Mouse (Mus musculus): ENCODE measurements around the gene Pttg1. TPM values are rescaled to one million over a fixed set of nuclear protein-coding genes. Genes with fewer than 3 reads are reported as not detected.

Pttg1 gene
- 66.8 and 66.9 TPM in 2 replicates for polyA plus RNA-seq (2015; fragmentation: Nextera tagmentation; extraction: Ambion mirVana)

DNA sequence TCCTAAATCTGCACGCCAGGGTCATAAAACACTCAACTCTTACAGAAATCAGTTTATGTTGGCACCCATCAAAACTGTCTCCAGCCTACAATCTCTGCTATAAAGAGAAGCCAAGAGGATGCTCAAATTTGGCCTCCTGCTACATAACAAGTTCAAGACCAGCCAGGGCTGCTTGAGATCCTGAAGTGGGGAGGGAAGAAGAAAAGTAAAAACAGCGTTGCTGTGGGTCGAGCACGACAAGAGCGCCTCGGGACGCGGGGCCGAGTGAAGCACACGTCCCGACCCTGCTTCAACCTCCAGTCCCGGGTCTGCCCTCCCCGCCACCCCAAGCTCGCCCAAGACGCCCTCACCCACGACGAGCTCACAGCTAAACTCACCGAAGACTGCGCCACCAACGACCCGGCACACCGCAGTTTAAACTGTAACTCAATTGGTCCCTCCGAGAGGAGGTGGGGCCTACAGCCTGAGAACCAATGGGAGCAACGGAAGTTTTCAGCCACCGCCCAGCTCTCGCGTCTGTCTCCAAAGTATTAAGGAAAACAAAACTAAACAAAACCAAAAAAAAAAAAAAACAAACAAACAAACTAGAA, at the start of gene Pttg1:
Pttg1 (minus strand) TSS at position 428 of the 590 bp plus-strand sequence.
- WGBS, result 3% methylated on average over 27 of the region's 27 CpGs
- H3K9me3 ChIP-seq (ENCODE audit: control insufficient read depth, low read length), result no peaks in the 10 kb centered on the region
- no peaks in the 10 kb centered on the region for H3K36me3 ChIP-seq (ENCODE audit: control insufficient read depth, insufficient read depth, low read length)
- H3K9ac ChIP-seq (ENCODE audit: low read length), result peak within 1 kb of the TSS; percentile 45
- ATAC-seq (ENCODE audit: low FRiP score, low TSS enrichment) (peak; percentile 97), DNase-seq (ENCODE audit: low spot score) (peak; percentile 85)
- TF ChIP-seq EP300 (optimal IDR thresholded peaks at IDR 0.05) (no peak), CTCF (IDR thresholded peaks at IDR 0.05; ENCODE audit: low read depth) (no peak)
- H3K27me3 ChIP-seq (ENCODE audit: control insufficient read depth, insufficient read depth, low read length), result no peaks in the 10 kb centered on the region
- peak within 1 kb of the TSS; percentile 44 for H3K4me2 ChIP-seq (replicated peaks; ENCODE audit: low read depth)
- H3K4me1 ChIP-seq (replicated peaks; ENCODE audit: control insufficient read depth, insufficient read depth), result 0 out of 2 replicates have a peak, but pooled peaks cover 2% of the 10 kb centered on the region
- H3K27ac ChIP-seq (replicated peaks), result peak within 1 kb of the TSS; percentile 63; the same call in 1 of the 2 replicates
- H3K4me3 ChIP-seq (ENCODE audit: low read depth, low read length), result peak within 1 kb of the TSS; percentile 48

DNA sequence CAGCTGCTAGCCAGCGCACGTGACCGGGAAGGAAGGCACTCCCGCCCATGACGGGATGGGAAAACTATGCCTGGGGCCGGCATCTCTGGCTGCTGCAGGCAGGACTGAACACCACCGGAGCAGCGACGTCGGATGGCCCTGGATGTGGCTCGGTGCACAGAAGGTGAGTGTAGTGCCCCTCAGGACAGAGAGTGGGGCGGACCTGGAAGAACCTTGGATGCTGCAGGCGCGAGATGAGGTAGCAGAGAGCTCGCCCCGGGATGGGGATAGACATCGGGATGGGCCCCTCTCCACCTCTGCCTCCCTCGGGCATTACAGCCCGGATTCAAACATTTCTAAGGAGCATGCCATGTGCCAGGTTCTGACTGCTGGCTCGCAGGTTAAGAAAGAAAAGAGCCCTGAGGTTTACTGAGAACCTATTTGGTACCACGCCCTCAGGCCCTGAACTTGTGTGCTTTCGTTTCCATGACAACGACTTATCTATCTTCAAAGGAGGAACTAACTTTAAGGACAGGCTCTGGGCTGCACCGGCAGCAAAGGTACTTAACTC, 48.2 kb upstream of the Pttg1 start, which contains the start of gene C1qtnf2:
C1qtnf2 (plus strand) TSS at position 52 of the 550 bp plus-strand sequence.
- no peaks in the 10 kb centered on the region for H3K9me3 ChIP-seq (ENCODE audit: control insufficient read depth, low read length)
- DNase-seq (ENCODE audit: low spot score), result peak; percentile 48
- peak within 1 kb of the TSS; percentile 24; the same call in 1 of the 2 replicates for H3K27ac ChIP-seq (replicated peaks)

DNA sequence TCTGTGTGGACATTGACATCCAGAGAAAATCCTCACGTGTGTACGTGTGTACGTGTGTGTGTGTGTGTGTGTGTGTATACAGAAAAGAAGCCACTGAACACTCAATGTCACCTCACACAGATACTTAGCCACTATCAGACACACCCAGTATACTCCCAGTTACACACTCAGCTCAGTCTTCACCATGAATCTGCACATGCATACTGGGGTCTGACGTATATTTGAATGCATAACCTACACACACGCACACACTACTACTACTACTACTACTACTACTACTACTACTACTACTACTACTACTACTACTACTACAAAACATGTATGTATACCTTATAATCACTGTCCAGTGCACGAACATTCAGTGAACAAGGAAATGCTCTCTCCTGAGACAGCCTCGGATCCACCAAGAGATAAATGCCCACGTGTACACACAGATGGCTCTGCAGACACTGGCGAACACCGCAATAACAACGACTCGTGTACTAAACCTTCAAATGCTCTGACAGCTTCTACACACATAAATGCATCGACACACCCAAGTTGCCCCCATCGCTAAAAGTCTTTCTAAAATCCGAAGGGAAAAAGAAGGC, 47.7 kb upstream of the Pttg1 start:
- peak; percentile 18; the same call in 1 of the 2 replicates for ATAC-seq (ENCODE audit: low FRiP score, low TSS enrichment)
- H3K36me3 ChIP-seq (ENCODE audit: control insufficient read depth, insufficient read depth, low read length), result no peaks in the 10 kb centered on the region
- peak overlapping the region; percentile 40; the same call in 1 of the 2 replicates for H3K4me3 ChIP-seq (ENCODE audit: low read depth, low read length)
- no peak for DNase-seq (ENCODE audit: low spot score)
- H3K4me1 ChIP-seq (replicated peaks; ENCODE audit: control insufficient read depth, insufficient read depth), result peaks cover 3% of the 10 kb centered on the region; the same call in 1 of the 2 replicates
- no peak for TF ChIP-seq CTCF (IDR thresholded peaks at IDR 0.05; ENCODE audit: low read depth)
- no peaks in the 10 kb centered on the region for H3K9me3 ChIP-seq (ENCODE audit: control insufficient read depth, low read length)
- H3K27ac ChIP-seq (replicated peaks), result no peak overlapping the region
- H3K4me2 ChIP-seq (replicated peaks; ENCODE audit: low read depth), result peak overlapping the region; percentile 60
- WGBS, result 42% methylated on average over 15 of the region's 15 CpGs
- H3K9ac ChIP-seq (ENCODE audit: low read length), result no peak overlapping the region
- H3K27me3 ChIP-seq (ENCODE audit: control insufficient read depth, insufficient read depth, low read length), result no peaks in the 10 kb centered on the region

More for the DNA sequence above, 48.2 kb upstream of the Pttg1 start, which contains the start of gene C1qtnf2:
- Histone ChIP-seq H3K36me3 (ENCODE audit: control insufficient read depth, insufficient read depth, low read length) (no peaks in the 10 kb centered on the region), H3K27me3 (ENCODE audit: control insufficient read depth, insufficient read depth, low read length) (no peaks in the 10 kb centered on the region), H3K9ac (ENCODE audit: low read length) (peak within 1 kb of the TSS; percentile 48), H3K4me3 (ENCODE audit: low read depth, low read length) (peak within 1 kb of the TSS; percentile 40), H3K4me1 (replicated peaks; ENCODE audit: control insufficient read depth, insufficient read depth) (peaks cover 3% of the 10 kb centered on the region; the same call in 1 of the 2 replicates), H3K4me2 (replicated peaks; ENCODE audit: low read depth) (peak within 1 kb of the TSS; percentile 60)
- ATAC-seq (ENCODE audit: low FRiP score, low TSS enrichment), result peak; percentile 80
- 3% methylated on average over 24 of the region's 24 CpGs for WGBS
- TF ChIP-seq CTCF (IDR thresholded peaks at IDR 0.05; ENCODE audit: low read depth), result no peak
- no peak for TF ChIP-seq EP300 (optimal IDR thresholded peaks at IDR 0.05)

DNA sequence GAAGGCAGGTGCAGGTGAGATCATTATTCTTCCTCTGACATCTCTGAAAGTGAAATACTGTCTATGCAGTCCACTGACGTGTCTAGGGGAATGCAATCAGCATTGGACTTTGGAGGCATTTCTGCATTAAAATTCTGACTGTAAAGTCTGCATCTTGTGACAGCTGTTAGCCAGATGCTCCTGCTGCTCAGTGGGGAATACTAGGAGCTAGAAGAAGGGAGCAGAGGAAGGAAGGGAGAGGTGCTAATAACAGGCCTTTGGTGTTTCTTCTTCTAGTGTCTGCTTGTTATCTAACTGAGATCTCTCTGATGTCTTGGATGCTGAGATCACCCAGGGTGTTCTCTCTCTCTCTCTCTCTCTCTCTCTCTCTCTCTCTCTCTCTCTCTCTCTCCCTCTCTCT, 47.1 kb upstream of the Pttg1 start:
- H3K9ac ChIP-seq (ENCODE audit: low read length), result no peak overlapping the region
- H3K27ac ChIP-seq (replicated peaks), result no peak overlapping the region
- no peak for TF ChIP-seq CTCF (IDR thresholded peaks at IDR 0.05; ENCODE audit: low read depth)
- no peak for TF ChIP-seq EP300 (optimal IDR thresholded peaks at IDR 0.05)
- no peak overlapping the region for H3K4me3 ChIP-seq (ENCODE audit: low read depth, low read length)
- DNase-seq (ENCODE audit: low spot score) (no peak), ATAC-seq (ENCODE audit: low FRiP score, low TSS enrichment) (no peak)
- no peaks in the 10 kb centered on the region for H3K36me3 ChIP-seq (ENCODE audit: control insufficient read depth, insufficient read depth, low read length)
- H3K27me3 ChIP-seq (ENCODE audit: control insufficient read depth, insufficient read depth, low read length), result no peaks in the 10 kb centered on the region
- no peaks in the 10 kb centered on the region for H3K9me3 ChIP-seq (ENCODE audit: control insufficient read depth, low read length)
- H3K4me2 ChIP-seq (replicated peaks; ENCODE audit: low read depth), result no peak overlapping the region
- peaks cover 3% of the 10 kb centered on the region; the same call in 1 of the 2 replicates for H3K4me1 ChIP-seq (replicated peaks; ENCODE audit: control insufficient read depth, insufficient read depth)
- 59% methylated on average over 1 of the region's 1 CpGs for WGBS

DNA sequence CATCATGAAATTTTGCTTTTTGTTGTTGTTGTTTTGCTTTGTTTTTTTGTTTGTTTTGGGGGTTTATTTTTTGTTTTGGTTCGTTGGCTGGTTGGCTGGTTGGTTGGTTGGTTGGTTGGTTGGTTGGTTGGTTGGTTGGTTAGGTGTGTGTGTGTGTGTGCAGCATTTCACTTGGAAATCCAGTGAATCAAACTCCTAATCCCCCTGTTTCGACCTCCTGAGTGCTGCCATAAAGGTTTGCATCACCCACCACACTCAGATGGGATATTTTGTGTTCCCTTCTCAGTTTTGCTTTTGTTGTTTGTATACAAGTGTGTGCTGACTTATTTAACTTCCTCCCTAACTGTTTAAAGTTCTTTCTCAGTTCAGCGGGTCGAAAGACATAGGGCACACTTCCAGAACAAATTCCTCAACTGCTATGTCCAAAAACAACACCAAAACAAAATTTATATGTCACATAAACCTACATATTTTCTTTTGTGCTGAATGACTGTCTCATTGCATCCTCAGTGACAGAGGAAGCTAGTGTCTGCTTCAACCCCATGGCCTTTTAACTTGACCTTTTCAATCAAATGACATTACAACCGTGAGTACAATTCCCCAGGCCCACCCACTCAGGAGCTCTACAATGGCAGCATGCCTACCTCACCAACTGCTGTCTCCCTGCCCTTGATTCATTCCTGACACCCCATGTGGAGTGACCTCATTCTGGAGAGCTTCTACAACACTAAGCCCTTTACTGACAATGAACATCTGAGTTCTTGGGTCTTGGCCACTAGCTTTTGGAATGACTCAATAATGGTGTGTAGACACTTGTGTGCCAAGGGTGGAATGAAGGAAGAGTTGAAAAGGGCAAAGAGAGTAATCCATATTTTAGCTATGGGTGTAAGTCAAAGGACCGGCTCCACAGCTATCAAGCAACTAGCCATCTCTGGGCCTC, 45.1 kb upstream of the Pttg1 start:
- Histone ChIP-seq H3K4me3 (ENCODE audit: low read depth, low read length) (no peak overlapping the region), H3K36me3 (ENCODE audit: control insufficient read depth, insufficient read depth, low read length) (no peaks in the 10 kb centered on the region), H3K4me1 (replicated peaks; ENCODE audit: control insufficient read depth, insufficient read depth) (peaks cover 3% of the 10 kb centered on the region; the same call in 1 of the 2 replicates), H3K27me3 (ENCODE audit: control insufficient read depth, insufficient read depth, low read length) (no peaks in the 10 kb centered on the region), H3K9ac (ENCODE audit: low read length) (no peak overlapping the region), H3K9me3 (ENCODE audit: control insufficient read depth, low read length) (no peaks in the 10 kb centered on the region), H3K4me2 (replicated peaks; ENCODE audit: low read depth) (no peak overlapping the region), H3K27ac (replicated peaks) (no peak overlapping the region; the same call in 1 of the 2 replicates)
- 64% methylated on average over 6 of the region's 6 CpGs for WGBS
- DNase-seq (ENCODE audit: low spot score) (no peak), ATAC-seq (ENCODE audit: low FRiP score, low TSS enrichment) (no peak)
- no peak for TF ChIP-seq CTCF (IDR thresholded peaks at IDR 0.05; ENCODE audit: low read depth)
